Mouse (Mus musculus): ENCODE results near the gene Apc2. TPM values are rescaled to one million over a fixed set of nuclear protein-coding genes. Genes with fewer than 3 reads are reported as not detected.

Gene Apc2
- total and polyA plus RNA-seq, 3 experiments = 0.07 to 0.13 TPM; not detected in 1

GRCm38 (mm10) chr10:80278390-80278789 is 17.4 kb upstream of the Apc2 start:
- no peak for TF ChIP-seq SMC3 (IDR thresholded peaks at IDR 0.05; ENCODE audit: low read depth, low read length)
- no peak for TF ChIP-seq ELF1 (IDR thresholded peaks at IDR 0.05; ENCODE audit: low read depth, low read length)
- H3K79me2 ChIP-seq (replicated peaks; ENCODE audit: control insufficient read depth, extremely low read depth, insufficient read depth, poor library complexity, severe bottlenecking) = peaks cover 16% of the 10 kb centered on the region
- H3K4me2 ChIP-seq (ENCODE audit: insufficient read depth, low read depth, poor library complexity, severe bottlenecking) = no peak overlapping the region
- H3K27ac ChIP-seq (ENCODE audit: insufficient read depth, low read depth) = no peak overlapping the region; the same call in 1 of the 2 replicates
- peaks cover 76 to 94% of the 10 kb centered on the region in 2 experiments for H3K36me3 ChIP-seq (replicated peaks in 1 of 2; ENCODE audit: control insufficient read depth in 1 of 2, insufficient read depth in 1 of 2, low read length in 1 of 2)
- no peaks in the 10 kb centered on the region for H3K27me3 ChIP-seq (replicated peaks)
- no peak for DNase-seq (ENCODE audit: extremely low read depth)
- dilution Hi-C loops (cut with MboI; ENCODE audit: extremely low pct_ligation_motif_present, extremely low pct_unique_long_range_greater_than_20kb, low sequenced_read_pairs) = no loop called here
- in situ Hi-C loops (cut with MboI; ENCODE audit: low pct_ligation_motif_present, low pct_unique_long_range_greater_than_20kb, low sequenced_read_pairs) = no loop called here
- H3K4me3 ChIP-seq (replicated peaks in 1 of 3; ENCODE audit: low read depth in 2 of 3, low read length in 2 of 3, poor library complexity in 1 of 3) = no peak overlapping the region
- H3K9ac ChIP-seq (ENCODE audit: insufficient read depth, low read depth) = no peak overlapping the region
- H3K4me1 ChIP-seq (ENCODE audit: control insufficient read depth in 1 of 2, insufficient read depth in 2 of 2) = peaks cover 30 to 62% of the 10 kb centered on the region in 2 experiments
- no peaks in the 10 kb centered on the region for H3K9me3 ChIP-seq (replicated peaks; ENCODE audit: low read length)

GRCm38 (mm10) chr10:80279273-80279672 is 16.5 kb upstream of the Apc2 start:
- dilution Hi-C loops (cut with MboI; ENCODE audit: extremely low pct_ligation_motif_present, extremely low pct_unique_long_range_greater_than_20kb, low sequenced_read_pairs) = no loop called here
- no peak for TF ChIP-seq NELFE (IDR thresholded peaks at IDR 0.05; ENCODE audit: low read depth, low read length)
- no peak for TF ChIP-seq UBTF (IDR thresholded peaks at IDR 0.05; ENCODE audit: low read depth, low read length)
- TF ChIP-seq GABPA (IDR thresholded peaks at IDR 0.05; ENCODE audit: insufficient replicate concordance, low read depth, low read length) = no peak
- no peak for TF ChIP-seq BHLHE40 (IDR thresholded peaks at IDR 0.05; ENCODE audit: low read depth, low read length)
- TF ChIP-seq KAT2A (IDR thresholded peaks at IDR 0.05; ENCODE audit: insufficient replicate concordance, low read length) = no peak
- no peak for TF ChIP-seq USF1 (IDR thresholded peaks at IDR 0.05; ENCODE audit: low read depth, low read length)
- DNase-seq (ENCODE audit: extremely low read depth) = no peak
- H3K27me3 ChIP-seq (replicated peaks) = no peaks in the 10 kb centered on the region
- H3K4me2 ChIP-seq (ENCODE audit: insufficient read depth, low read depth, poor library complexity, severe bottlenecking) = no peak overlapping the region
- H3K4me3 ChIP-seq (replicated peaks in 1 of 3; ENCODE audit: low read depth in 2 of 3, low read length in 2 of 3, poor library complexity in 1 of 3) = no peak overlapping the region
- peaks cover 75 to 94% of the 10 kb centered on the region in 2 experiments for H3K36me3 ChIP-seq (replicated peaks in 1 of 2; ENCODE audit: control insufficient read depth in 1 of 2, insufficient read depth in 1 of 2, low read length in 1 of 2)
- in situ Hi-C loops (cut with MboI; ENCODE audit: low pct_ligation_motif_present, low pct_unique_long_range_greater_than_20kb, low sequenced_read_pairs) = no loop called here
- no peak overlapping the region for H3K27ac ChIP-seq (ENCODE audit: insufficient read depth, low read depth)
- no peaks in the 10 kb centered on the region for H3K9me3 ChIP-seq (replicated peaks; ENCODE audit: low read length)
- peaks cover 35 to 61% of the 10 kb centered on the region in 2 experiments for H3K4me1 ChIP-seq (ENCODE audit: control insufficient read depth in 1 of 2, insufficient read depth in 2 of 2)
- peaks cover 7% of the 10 kb centered on the region; the same call in 1 of the 2 replicates for H3K79me2 ChIP-seq (replicated peaks; ENCODE audit: control insufficient read depth, extremely low read depth, insufficient read depth, poor library complexity, severe bottlenecking)
- no peak overlapping the region for H3K9ac ChIP-seq (ENCODE audit: insufficient read depth, low read depth)

GRCm38 (mm10) chr10:80281304-80281703 is 14.5 kb upstream of the Apc2 start:
- Histone ChIP-seq H3K27ac (ENCODE audit: insufficient read depth, low read depth) (peak overlapping the region; percentile 91), H3K9ac (ENCODE audit: insufficient read depth, low read depth) (peak overlapping the region; percentile 14; the same call in 1 of the 2 replicates), H3K9me3 (replicated peaks; ENCODE audit: low read length) (no peaks in the 10 kb centered on the region), H3K36me3 (replicated peaks in 1 of 2; ENCODE audit: control insufficient read depth in 1 of 2, insufficient read depth in 1 of 2, low read length in 1 of 2) (peaks cover 73 to 94% of the 10 kb centered on the region in 2 experiments), H3K79me2 (replicated peaks; ENCODE audit: control insufficient read depth, extremely low read depth, insufficient read depth, poor library complexity, severe bottlenecking) (no peaks in the 10 kb centered on the region), H3K4me3 (replicated peaks in 1 of 3; ENCODE audit: low read depth in 2 of 3, low read length in 2 of 3, poor library complexity in 1 of 3) (no peak overlapping the region), H3K4me1 (ENCODE audit: control insufficient read depth in 1 of 2, insufficient read depth in 2 of 2) (peaks cover 53 to 78% of the 10 kb centered on the region in 2 experiments), H3K27me3 (replicated peaks) (no peaks in the 10 kb centered on the region), H3K4me2 (ENCODE audit: insufficient read depth, low read depth, poor library complexity, severe bottlenecking) (peak overlapping the region; percentile 25; the same call in 1 of the 2 replicates)
- no peak for TF ChIP-seq POLR2A (IDR thresholded peaks at IDR 0.05; ENCODE audit: low read depth, low read length)
- 0 out of 2 replicates have a peak, but pooled peaks have one; percentile 35 for TF ChIP-seq MYC (IDR thresholded peaks at IDR 0.05; ENCODE audit: low read depth, low read length)
- in situ Hi-C loops (cut with MboI; ENCODE audit: low pct_ligation_motif_present, low pct_unique_long_range_greater_than_20kb, low sequenced_read_pairs) (no loop called here), dilution Hi-C loops (cut with MboI; ENCODE audit: extremely low pct_ligation_motif_present, extremely low pct_unique_long_range_greater_than_20kb, low sequenced_read_pairs) (no loop called here)
- no peak for DNase-seq (ENCODE audit: extremely low read depth)
